Mouse (Mus musculus): ENCODE measurements at regions not wholly inside any gene's neighbourhood (a gene's known extent, or its start where the extent isn't known, plus 50 kb on each side); places are given as distances from the start of the nearest gene placed in this dataset.

- TF ChIP-seq UBTF (IDR thresholded peaks at IDR 0.05; ENCODE audit: borderline replicate concordance, insufficient read depth, low read depth, low read length) (no peak), NRF1 (IDR thresholded peaks at IDR 0.05; ENCODE audit: insufficient read depth, low read depth, low read length, poor library complexity, severe bottlenecking) (no peak), MAFK (IDR thresholded peaks at IDR 0.05; ENCODE audit: borderline replicate concordance, low read depth, low read length) (no peak), CTCF (IDR thresholded peaks at IDR 0.05 in 2 of 3, conservative IDR thresholded peaks at IDR 0.05 in 1 of 3; ENCODE audit: control insufficient read depth in 1 of 3, insufficient read depth in 1 of 3, low read depth in 2 of 3, low read length in 3 of 3, poor library complexity in 1 of 3, severe bottlenecking in 1 of 3) (no peak), JUND (IDR thresholded peaks at IDR 0.05; ENCODE audit: low read depth, low read length) (0 out of 2 replicates have a peak, but pooled peaks have one; percentile 42), TBP (IDR thresholded peaks at IDR 0.05; ENCODE audit: low read depth, low read length) (no peak), MYB (IDR thresholded peaks at IDR 0.05; ENCODE audit: low read depth, low read length) (no peak; the same call in 1 of the 2 replicates)
Measured at GRCm38 (mm10) chr3:8750858-8751257, 859.0 kb downstream of the Zfp704 start (continued).

DNA sequence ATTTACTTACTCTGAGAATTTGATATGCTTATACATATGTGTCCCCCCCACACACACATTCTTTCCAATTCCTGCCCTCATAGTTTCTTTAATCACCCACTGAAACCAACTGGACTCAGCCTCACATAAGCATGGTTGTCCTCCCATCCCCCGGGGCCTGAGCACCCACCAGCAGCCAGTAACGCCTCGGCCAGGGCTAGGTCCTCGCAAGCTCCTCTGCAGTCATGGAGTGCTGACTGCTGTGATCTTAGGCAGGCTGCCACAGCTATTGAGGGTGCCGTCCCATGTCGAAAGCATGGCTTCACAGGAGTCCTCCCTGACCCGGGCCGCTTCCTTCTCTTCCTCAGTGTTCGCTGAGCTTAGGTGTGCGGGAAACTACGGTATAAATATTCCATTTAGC lies 859.7 kb downstream of the Zfp704 start:
- no peak overlapping the region for H3K27ac ChIP-seq (ENCODE audit: control insufficient read depth, low read depth, low read length)
- no peaks in the 10 kb centered on the region for H3K27me3 ChIP-seq (ENCODE audit: control insufficient read depth in 1 of 2, insufficient read depth in 2 of 2, low read length in 2 of 2)
- H3K4me3 ChIP-seq (ENCODE audit: control insufficient read depth in 1 of 2, insufficient read depth in 1 of 2, low read depth in 2 of 2, low read length in 2 of 2) = no peak overlapping the region
- H3K4me1 ChIP-seq (ENCODE audit: control insufficient read depth in 1 of 2, insufficient read depth in 2 of 2, low read length in 2 of 2) = peaks cover 15 to 23% of the 10 kb centered on the region in 2 experiments
- peaks cover 0 to 19% of the 10 kb centered on the region in 2 experiments; a peak in 2 of 4 replicates for H3K36me3 ChIP-seq (ENCODE audit: control insufficient read depth in 1 of 2, insufficient read depth in 2 of 2, low read length in 2 of 2)
- H3K79me2 ChIP-seq (ENCODE audit: control insufficient read depth, insufficient read depth, low read length, poor library complexity) = no peaks in the 10 kb centered on the region
- TF ChIP-seq BHLHE40 (IDR thresholded peaks at IDR 0.05; ENCODE audit: borderline replicate concordance, low read depth, low read length) (no peak), CTCF (IDR thresholded peaks at IDR 0.05 in 2 of 3, conservative IDR thresholded peaks at IDR 0.05 in 1 of 3; ENCODE audit: control insufficient read depth in 1 of 3, insufficient read depth in 1 of 3, low read depth in 2 of 3, low read length in 3 of 3, poor library complexity in 1 of 3, severe bottlenecking in 1 of 3) (no peak), CHD1 (IDR thresholded peaks at IDR 0.05; ENCODE audit: low read depth, low read length) (no peak), USF1 (IDR thresholded peaks at IDR 0.05; ENCODE audit: low read depth, low read length) (no peak), SMC3 (IDR thresholded peaks at IDR 0.05; ENCODE audit: low read depth, low read length) (no peak), ZKSCAN1 (IDR thresholded peaks at IDR 0.05; ENCODE audit: low read depth, low read length) (no peak), TCF12 (IDR thresholded peaks at IDR 0.05; ENCODE audit: low read depth, low read length) (no peak)
- H3K9me3 ChIP-seq (replicated peaks; ENCODE audit: insufficient read depth, low read length) = no peaks in the 10 kb centered on the region
- no peak for DNase-seq (ENCODE audit: low read depth, low spot score)
- no peak overlapping the region for H3K9ac ChIP-seq (ENCODE audit: control insufficient read depth, low read depth, low read length, poor library complexity, severe bottlenecking)

- Histone ChIP-seq H3K4me1 (ENCODE audit: control insufficient read depth in 1 of 2, insufficient read depth in 2 of 2, low read length in 2 of 2) (peaks cover 15 to 22% of the 10 kb centered on the region in 2 experiments), H3K9me3 (replicated peaks; ENCODE audit: insufficient read depth, low read length) (no peaks in the 10 kb centered on the region), H3K27me3 (ENCODE audit: control insufficient read depth in 1 of 2, insufficient read depth in 2 of 2, low read length in 2 of 2) (no peaks in the 10 kb centered on the region), H3K9ac (ENCODE audit: control insufficient read depth, low read depth, low read length, poor library complexity, severe bottlenecking) (peak overlapping the region; percentile 38), H3K27ac (ENCODE audit: control insufficient read depth, low read depth, low read length) (peak overlapping the region; percentile 67), H3K4me3 (ENCODE audit: control insufficient read depth in 1 of 2, insufficient read depth in 1 of 2, low read depth in 2 of 2, low read length in 2 of 2) (no peak overlapping the region), H3K36me3 (ENCODE audit: control insufficient read depth in 1 of 2, insufficient read depth in 2 of 2, low read length in 2 of 2) (peaks cover 0 to 19% of the 10 kb centered on the region in 2 experiments; a peak in 2 of 4 replicates), H3K79me2 (ENCODE audit: control insufficient read depth, insufficient read depth, low read length, poor library complexity) (no peaks in the 10 kb centered on the region)
- DNase-seq (ENCODE audit: low read depth, low spot score) = peak; percentile 29
- no peak for TF ChIP-seq MEF2A (IDR thresholded peaks at IDR 0.05; ENCODE audit: extremely low read depth, insufficient replicate concordance, low read depth, low read length, poor library complexity, severe bottlenecking)
- no peak for TF ChIP-seq CHD1 (IDR thresholded peaks at IDR 0.05; ENCODE audit: low read depth, low read length)
- peak; percentile 51 for TF ChIP-seq TAL1 (IDR thresholded peaks at IDR 0.05; ENCODE audit: low read length)
Measured at GRCm38 (mm10) chr3:8747201-8747600, 862.7 kb downstream of the Zfp704 start.

Data from MEL (cell line).